Mouse (Mus musculus) stomach, embryonic 15.5 days (tissue): Measurements from ENCODE around the gene Fxr2. TPM values are rescaled to one million over a fixed set of nuclear protein-coding genes. Genes with fewer than 3 reads are reported as not detected.
A peak's percentile ranks its signal among the peaks of the same experiment; 100 is the strongest.

ENCODE experiments used
- ATAC-seq: fragments of 200-750 bp; cut with Nextera tagmentation; 2 replicates; pipeline ENCODE4 v1.8.0; 2017; ENCODE audit warnings: low read depth, moderate number of reproducible peaks, moderate TSS enrichment; ENCODE audit not compliant: insufficient read depth, low FRiP score
- H3K27ac ChIP-seq: fragments of 300-500 bp; sonication (generic); 2 replicates; pipeline ENCODE4 v1.5.1; 2015; ENCODE audit warnings: mild to moderate bottlenecking, inconsistent platforms
- H3K27me3 ChIP-seq: fragments of 300-500 bp; sonication (generic); replicated peaks from 2 replicates; pipeline ENCODE4 v1.6.1; 2015; ENCODE audit warnings: inconsistent platforms
- H3K36me3 ChIP-seq: fragments of 300-500 bp; sonication (generic); 2 replicates; pipeline ENCODE4 v1.6.1; 2015; ENCODE audit warnings: inconsistent platforms
- H3K4me1 ChIP-seq: fragments of 300-500 bp; sonication (generic); 2 replicates; pipeline ENCODE4 v1.6.1; 2015; ENCODE audit warnings: inconsistent platforms
- H3K4me2 ChIP-seq: fragments of 300-500 bp; sonication (generic); 2 replicates; pipeline ENCODE4 v1.6.1; 2015; ENCODE audit warnings: mild to moderate bottlenecking, inconsistent platforms
- H3K4me3 ChIP-seq: fragments of 300-500 bp; sonication (generic); replicated peaks from 2 replicates; pipeline ENCODE4 v1.5.1; 2015; ENCODE audit warnings: inconsistent platforms
- H3K9ac ChIP-seq: fragments of 300-500 bp; sonication (generic); 2 replicates; pipeline ENCODE4 v1.6.1; 2015; ENCODE audit warnings: inconsistent platforms
- H3K9me3 ChIP-seq: fragments of 300-500 bp; sonication (generic); 2 replicates; pipeline ENCODE4 v1.6.1; 2016; ENCODE audit warnings: inconsistent platforms
- WGBS: fragments of 180-500 bp; shearing (Covaris S2); methylation state at CpG from one replicate; pipeline ENCODE4 v1.1.7; 2015; 5-methylcytosine and 5-hydroxymethylcytosine counted together
- polyA plus RNA-seq: library from polyadenylated mRNA; unstranded; fragments of >200 nt; fragmentation: Nextera tagmentation; extraction: Ambion mirVana; gene quantifications from 2 replicates; pipeline ENCODE4 v1.2.1, GENCODE M21; 2015

The Fxr2 gene
- polyA plus RNA-seq, 1 experiment from 2014 or later, result 21.0 TPM

- H3K27ac ChIP-seq, result peak within 1 kb of the TSS; percentile 98
- peak within 1 kb of the TSS; percentile 55 for H3K4me2 ChIP-seq
- WGBS, result under 1% methylated on average over 48 of the region's 48 CpGs
These were observed 29.6 kb downstream of the Fxr2 start, which contains the start of gene Mpdu1 for GRCm38 (mm10) chr11:69662213-69662966. Gene Mpdu1, minus strand, starts transcription at chr11:69662642.

GRCm38 (mm10) chr11:69662967-69663671 is 30.3 kb downstream of the Fxr2 start:
- Histone ChIP-seq H3K9ac (peak overlapping the region; percentile 18; the same call in 1 of the 2 replicates), H3K36me3 (peaks cover 46% of the 10 kb centered on the region), H3K4me3 (peak overlapping the region; percentile 61), H3K27me3 (no peaks in the 10 kb centered on the region), H3K9me3 (no peaks in the 10 kb centered on the region), H3K27ac (peak overlapping the region; percentile 98), H3K4me2 (peak overlapping the region; percentile 55), H3K4me1 (peaks cover 15% of the 10 kb centered on the region)
- 59% methylated on average over 13 of the region's 13 CpGs for WGBS
- no peak for ATAC-seq

More at GRCm38 (mm10) chr11:69662213-69662966, 29.6 kb downstream of the Fxr2 start, which contains the start of gene Mpdu1:
- Histone ChIP-seq H3K9me3 (no peaks in the 10 kb centered on the region), H3K4me1 (peaks cover 15% of the 10 kb centered on the region), H3K27me3 (no peaks in the 10 kb centered on the region), H3K9ac (peak within 1 kb of the TSS; percentile 50), H3K36me3 (peaks cover 39% of the 10 kb centered on the region), H3K4me3 (peak within 1 kb of the TSS; percentile 61)
- peak; percentile 96 for ATAC-seq

GRCm38 (mm10) chr11:69663795-69664194 is 31.0 kb downstream of the Fxr2 start:
- no peaks in the 10 kb centered on the region for H3K27me3 ChIP-seq
- no peak overlapping the region for H3K4me2 ChIP-seq
- no peak overlapping the region for H3K4me3 ChIP-seq
- H3K9me3 ChIP-seq, result no peaks in the 10 kb centered on the region
- WGBS, result 75% methylated on average over 6 of the region's 6 CpGs
- H3K36me3 ChIP-seq, result peaks cover 46% of the 10 kb centered on the region
- H3K4me1 ChIP-seq, result peaks cover 15% of the 10 kb centered on the region
- H3K9ac ChIP-seq, result no peak overlapping the region
- no peak for ATAC-seq
- peak overlapping the region; percentile 98; the same call in 1 of the 2 replicates for H3K27ac ChIP-seq

GRCm38 (mm10) chr11:69664841-69665240 is 32.1 kb downstream of the Fxr2 start:
- WGBS, result 89% methylated on average over 7 of the region's 7 CpGs
- no peak for ATAC-seq
- Histone ChIP-seq H3K9ac (no peak overlapping the region), H3K27me3 (no peaks in the 10 kb centered on the region), H3K9me3 (no peaks in the 10 kb centered on the region), H3K36me3 (peaks cover 50% of the 10 kb centered on the region), H3K27ac (no peak overlapping the region; the same call in 1 of the 2 replicates), H3K4me1 (peaks cover 22% of the 10 kb centered on the region), H3K4me2 (no peak overlapping the region), H3K4me3 (no peak overlapping the region)

GRCm38 (mm10) chr11:69665457-69665960 is 32.7 kb downstream of the Fxr2 start:
- Histone ChIP-seq H3K4me1 (peaks cover 26% of the 10 kb centered on the region), H3K9me3 (no peaks in the 10 kb centered on the region), H3K27me3 (no peaks in the 10 kb centered on the region), H3K9ac (no peak overlapping the region), H3K36me3 (peaks cover 50% of the 10 kb centered on the region), H3K4me2 (peak overlapping the region; percentile 8; the same call in 1 of the 2 replicates), H3K4me3 (no peak overlapping the region), H3K27ac (peak overlapping the region; percentile 59; the same call in 1 of the 2 replicates)
- ATAC-seq, result no peak
- 68% methylated on average over 9 of the region's 9 CpGs for WGBS

GRCm38 (mm10) chr11:69665961-69666664 is 33.3 kb downstream of the Fxr2 start, which contains the start of gene Cd68:
Gene Cd68, minus strand, starts transcription at chr11:69666153.
- ATAC-seq, result no peak
- H3K36me3 ChIP-seq, result peaks cover 50% of the 10 kb centered on the region
- WGBS, result 22% methylated on average over 7 of the region's 7 CpGs
- H3K9ac ChIP-seq, result no peak within 1 kb of the TSS
- H3K4me3 ChIP-seq, result no peak within 1 kb of the TSS
- H3K27me3 ChIP-seq, result no peaks in the 10 kb centered on the region
- peak within 1 kb of the TSS; percentile 8; the same call in 1 of the 2 replicates for H3K4me2 ChIP-seq
- H3K27ac ChIP-seq, result peak within 1 kb of the TSS; percentile 59; the same call in 1 of the 2 replicates
- peaks cover 25% of the 10 kb centered on the region for H3K4me1 ChIP-seq
- no peaks in the 10 kb centered on the region for H3K9me3 ChIP-seq

- peaks cover 20% of the 10 kb centered on the region for H3K4me1 ChIP-seq
- no peak overlapping the region for H3K9ac ChIP-seq
- H3K27me3 ChIP-seq, result no peaks in the 10 kb centered on the region
- ATAC-seq, result no peak
- no peak overlapping the region for H3K4me2 ChIP-seq
- no peaks in the 10 kb centered on the region for H3K9me3 ChIP-seq
- 72% methylated on average over 3 of the region's 3 CpGs for WGBS
- peaks cover 50% of the 10 kb centered on the region for H3K36me3 ChIP-seq
- H3K27ac ChIP-seq, result peak overlapping the region; percentile 17; the same call in 1 of the 2 replicates
- H3K4me3 ChIP-seq, result no peak overlapping the region
These were observed 33.8 kb downstream of the Fxr2 start for GRCm38 (mm10) chr11:69666665-69667005.

GRCm38 (mm10) chr11:69670786-69671725 is 38.3 kb downstream of the Fxr2 start:
- peak; percentile 61 for ATAC-seq
- peaks cover 10% of the 10 kb centered on the region for H3K4me1 ChIP-seq
- peak overlapping the region; percentile 99 for H3K4me3 ChIP-seq
- peak overlapping the region; percentile 84 for H3K4me2 ChIP-seq
- H3K9ac ChIP-seq, result peak overlapping the region; percentile 98
- H3K9me3 ChIP-seq, result no peaks in the 10 kb centered on the region
- H3K36me3 ChIP-seq, result peaks cover 53% of the 10 kb centered on the region
- WGBS, result under 1% methylated on average over 51 of the region's 61 CpGs
- H3K27me3 ChIP-seq, result no peaks in the 10 kb centered on the region
- H3K27ac ChIP-seq, result peak overlapping the region; percentile 98

GRCm38 (mm10) chr11:69671726-69672124 is 38.9 kb downstream of the Fxr2 start:
- peak; percentile 5; the same call in 1 of the 2 replicates for ATAC-seq
- H3K9ac ChIP-seq, result peak overlapping the region; percentile 98
- H3K27me3 ChIP-seq, result no peaks in the 10 kb centered on the region
- H3K27ac ChIP-seq, result peak overlapping the region; percentile 98
- peak overlapping the region; percentile 99 for H3K4me3 ChIP-seq
- under 1% methylated on average over 43 of the region's 43 CpGs for WGBS
- no peaks in the 10 kb centered on the region for H3K9me3 ChIP-seq
- H3K4me1 ChIP-seq, result peaks cover 10% of the 10 kb centered on the region
- H3K36me3 ChIP-seq, result peaks cover 54% of the 10 kb centered on the region
- H3K4me2 ChIP-seq, result peak overlapping the region; percentile 84

GRCm38 (mm10) chr11:69672211-69672706 is 39.5 kb downstream of the Fxr2 start, which contains the start of gene Eif4a1:
Gene Eif4a1, minus strand, starts transcription at chr11:69672423.
- H3K4me1 ChIP-seq, result peaks cover 10% of the 10 kb centered on the region
- H3K27me3 ChIP-seq, result no peaks in the 10 kb centered on the region
- WGBS, result under 1% methylated on average over 36 of the region's 36 CpGs
- peak within 1 kb of the TSS; percentile 84 for H3K4me2 ChIP-seq
- peak within 1 kb of the TSS; percentile 99 for H3K4me3 ChIP-seq
- peak within 1 kb of the TSS; percentile 98 for H3K9ac ChIP-seq
- H3K27ac ChIP-seq, result peak within 1 kb of the TSS; percentile 98
- peaks cover 54% of the 10 kb centered on the region for H3K36me3 ChIP-seq
- peak; percentile 98 for ATAC-seq
- no peaks in the 10 kb centered on the region for H3K9me3 ChIP-seq
